Mouse (Mus musculus): Measurements from ENCODE around the gene Ppm1g.

Gene Ppm1g

GRCm38 (mm10) chr5:31220448-31221303 lies at the start of gene Ppm1g:
Gene Ppm1g (minus strand): TSS chr5:31220687.
- peak; percentile 98 for DNase-seq

GRCm38 (mm10) chr5:31267686-31268085 lies 47.2 kb upstream of the Ppm1g start:
- DNase-seq = no peak

GRCm38 (mm10) chr5:31266101-31266500 lies 45.6 kb upstream of the Ppm1g start:
- no peak for DNase-seq

GRCm38 (mm10) chr5:31257616-31258015 lies 37.1 kb upstream of the Ppm1g start:
- DNase-seq = no peak

- no peak for DNase-seq
Observed at GRCm38 (mm10) chr5:31255971-31256370, 35.5 kb upstream of the Ppm1g start.

GRCm38 (mm10) chr5:31255381-31255780 lies 34.9 kb upstream of the Ppm1g start:
- no peak for DNase-seq

- no peak for DNase-seq
Observed at GRCm38 (mm10) chr5:31254901-31255300, 34.4 kb upstream of the Ppm1g start.

- no peak for DNase-seq
Observed at GRCm38 (mm10) chr5:31254452-31254851, 34.0 kb upstream of the Ppm1g start.

GRCm38 (mm10) chr5:31253806-31254205 lies 33.3 kb upstream of the Ppm1g start:
- no peak for DNase-seq

- DNase-seq = no peak
Observed at GRCm38 (mm10) chr5:31252795-31253545, 32.5 kb upstream of the Ppm1g start.

GRCm38 (mm10) chr5:31252151-31252550 lies 31.7 kb upstream of the Ppm1g start:
- no peak for DNase-seq

GRCm38 (mm10) chr5:31251541-31252101 lies 31.1 kb upstream of the Ppm1g start, which contains the start of gene Krtcap3:
Gene Krtcap3 (plus strand): TSS chr5:31251691.
- peak; percentile 77 for DNase-seq

- DNase-seq = no peak
Observed at GRCm38 (mm10) chr5:31250716-31251115, 30.2 kb upstream of the Ppm1g start.

- DNase-seq = no peak
Observed at GRCm38 (mm10) chr5:31242191-31242590, 21.7 kb upstream of the Ppm1g start.

GRCm38 (mm10) chr5:31241522-31242034 lies 21.1 kb upstream of the Ppm1g start:
- no peak for DNase-seq

- peak; percentile 96 for DNase-seq
Observed at GRCm38 (mm10) chr5:31240637-31241521, 20.4 kb upstream of the Ppm1g start, which contains the start of the genes Nrbp1 and Gm9970. Gene Nrbp1 (plus strand): TSS chr5:31240864. Gene Gm9970 (minus strand): TSS chr5:31241232.

- no peak for DNase-seq
Observed at GRCm38 (mm10) chr5:31226641-31227040, 6.2 kb upstream of the Ppm1g start.

- no peak for DNase-seq
Observed at GRCm38 (mm10) chr5:31222696-31223095, 2.2 kb upstream of the Ppm1g start.

- peak; percentile 13 for DNase-seq
Observed at GRCm38 (mm10) chr5:31221304-31221945, 938 bp upstream of the Ppm1g start.

GRCm38 (mm10) chr5:31219911-31220447 lies 508 bp downstream of the Ppm1g start:
- no peak for DNase-seq

- DNase-seq = no peak
Observed at GRCm38 (mm10) chr5:31219474-31219873, 1.0 kb downstream of the Ppm1g start.
